Mouse (Mus musculus) embryonic facial prominence, embryonic 11.5 days (tissue): ENCODE data around the gene Ptch1. TPM values are rescaled to one million over a fixed set of nuclear protein-coding genes. Genes with fewer than 3 reads are reported as not detected.

Source experiments
- ATAC-seq: fragments of 200-750 bp; cut with Nextera tagmentation; replicated peaks from 2 replicates; pipeline ENCODE4 v1.8.0; 2017; ENCODE audit warnings: low read depth; ENCODE audit not compliant: insufficient number of reproducible peaks, low FRiP score, low TSS enrichment
- DNase-seq: peaks from one replicate; pipeline ENCODE4 v3.0.0-alpha.2; 2015; ENCODE audit warnings: low spot score
- H3K27ac ChIP-seq: fragments of 300-500 bp; sonication (generic); replicated peaks from 2 replicates; pipeline ENCODE4 v1.5.1; 2014; ENCODE audit warnings: mild to moderate bottlenecking, low read depth, low read length, control low read depth
- H3K27me3 ChIP-seq: fragments of 300-500 bp; sonication (generic); 2 replicates; pipeline ENCODE4 v1.6.1; 2014; ENCODE audit warnings: mild to moderate bottlenecking, low read length, moderate library complexity, mixed read lengths; ENCODE audit not compliant: control insufficient read depth, insufficient read depth
- H3K36me3 ChIP-seq: fragments of 300-500 bp; sonication (generic); replicated peaks from 2 replicates; pipeline ENCODE4 v1.6.1; 2014; ENCODE audit warnings: low read depth, mild to moderate bottlenecking, low read length, moderate library complexity, mixed read lengths; ENCODE audit not compliant: control insufficient read depth, insufficient read depth
- H3K4me1 ChIP-seq: fragments of 300-500 bp; sonication (generic); 2 replicates; pipeline ENCODE4 v1.6.1; 2014; ENCODE audit warnings: low read length, mixed read lengths; ENCODE audit not compliant: control insufficient read depth, insufficient read depth
- H3K4me2 ChIP-seq: fragments of 300-500 bp; sonication (generic); 2 replicates; pipeline ENCODE4 v1.6.1; 2014; ENCODE audit warnings: low read depth, mild to moderate bottlenecking, control low read depth, low read length, moderate library complexity
- H3K4me3 ChIP-seq: fragments of 300-500 bp; sonication (generic); 2 replicates; pipeline ENCODE4 v1.5.1; 2014; ENCODE audit warnings: low read depth, low read length, control low read depth
- H3K9ac ChIP-seq: fragments of 300-500 bp; sonication (generic); replicated peaks from 2 replicates; pipeline ENCODE4 v1.6.1; 2014; ENCODE audit warnings: mild to moderate bottlenecking, control low read depth, low read length
- H3K9me3 ChIP-seq: fragments of 300-500 bp; sonication (generic); replicated peaks from 2 replicates; pipeline ENCODE4 v1.6.1; 2016; ENCODE audit warnings: mild to moderate bottlenecking, low read length, inconsistent platforms, mixed read lengths; ENCODE audit not compliant: control insufficient read depth
- WGBS: fragments of 180-500 bp; shearing (Covaris S2); extraction: QIAGEN DNeasy Blood & Tissue Kit; methylation state at CpG from one replicate; pipeline ENCODE4 v1.1.7; 2014; 5-methylcytosine and 5-hydroxymethylcytosine counted together
- polyA plus RNA-seq: library from polyadenylated mRNA; unstranded; fragments of >200 nt; fragmentation: Nextera tagmentation; extraction: Ambion mirVana; gene quantifications from 2 replicates; pipeline ENCODE4 v1.2.1, GENCODE M21; 2014

The Ptch1 gene
- polyA plus RNA-seq, 1 experiment from 2014 or later = 24.9 TPM

- Histone ChIP-seq H3K4me3 (no peak overlapping the region), H3K27me3 (no peaks in the 10 kb centered on the region), H3K4me1 (peaks cover 8% of the 10 kb centered on the region; the same call in 1 of the 2 replicates), H3K9ac (no peak overlapping the region), H3K27ac (no peak overlapping the region), H3K9me3 (no peaks in the 10 kb centered on the region), H3K36me3 (no peaks in the 10 kb centered on the region), H3K4me2 (no peak overlapping the region)
- ATAC-seq (no peak), DNase-seq (no peak)
- WGBS = 61% methylated on average over 10 of the region's 10 CpGs
Observed at GRCm38 (mm10) chr13:63551552-63552290, 21.7 kb downstream of the Ptch1 start.

DNA sequence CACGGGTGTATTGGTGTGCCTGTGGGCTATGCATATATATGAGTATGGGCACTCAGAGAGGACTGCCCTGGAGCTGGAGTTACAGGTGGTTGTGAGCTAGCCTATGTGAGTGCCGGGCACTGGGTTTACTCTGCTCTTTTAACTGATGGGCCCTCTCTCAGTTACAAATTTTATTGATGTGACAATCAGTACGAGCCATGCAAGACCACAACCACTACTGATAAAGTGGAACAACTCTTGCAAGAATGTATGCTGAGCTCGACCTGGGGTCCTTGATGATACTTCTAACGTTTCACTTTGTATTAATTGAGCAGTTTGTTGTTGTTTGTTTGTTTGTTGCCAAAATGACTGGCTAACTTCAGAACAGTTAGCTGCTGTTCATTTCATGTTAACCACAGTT is 23.0 kb downstream of the Ptch1 start:
- Histone ChIP-seq H3K9ac (no peak overlapping the region), H3K4me3 (no peak overlapping the region), H3K36me3 (no peaks in the 10 kb centered on the region), H3K27me3 (no peaks in the 10 kb centered on the region), H3K9me3 (no peaks in the 10 kb centered on the region), H3K4me2 (no peak overlapping the region), H3K27ac (no peak overlapping the region), H3K4me1 (peaks cover 8% of the 10 kb centered on the region; the same call in 1 of the 2 replicates)
- ATAC-seq (no peak), DNase-seq (no peak)
- WGBS = 86% methylated on average over 5 of the region's 5 CpGs

GRCm38 (mm10) chr13:63549210-63549609 is 24.2 kb downstream of the Ptch1 start:
- Histone ChIP-seq H3K4me3 (no peak overlapping the region), H3K36me3 (no peaks in the 10 kb centered on the region), H3K27me3 (no peaks in the 10 kb centered on the region), H3K4me2 (no peak overlapping the region), H3K9me3 (no peaks in the 10 kb centered on the region), H3K9ac (no peak overlapping the region), H3K4me1 (peaks cover 8% of the 10 kb centered on the region; the same call in 1 of the 2 replicates), H3K27ac (no peak overlapping the region)
- ATAC-seq (no peak), DNase-seq (no peak)
- WGBS = 67% methylated on average over 5 of the region's 5 CpGs

DNA sequence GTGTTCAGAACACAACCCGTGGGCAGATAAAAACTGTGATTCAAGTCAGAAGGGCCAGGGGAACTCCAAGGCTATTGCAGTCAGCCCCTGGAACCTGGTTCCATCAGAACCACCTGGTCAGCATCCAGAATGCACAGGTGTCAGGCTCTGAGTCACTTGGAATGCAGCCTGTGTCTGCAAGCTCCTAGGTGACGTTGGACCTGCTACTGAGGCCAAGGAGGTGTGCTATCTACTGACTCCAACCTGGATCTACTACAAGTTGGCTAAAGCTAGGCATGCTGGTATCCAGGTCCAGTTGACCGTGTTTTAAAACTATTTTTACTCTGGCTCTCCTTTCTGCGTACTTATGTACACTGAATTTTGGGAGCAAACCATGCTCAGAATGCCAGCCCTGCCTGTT is 24.8 kb downstream of the Ptch1 start:
- DNase-seq = no peak
- no peak for ATAC-seq
- H3K9ac ChIP-seq = no peak overlapping the region
- peaks cover 8% of the 10 kb centered on the region; the same call in 1 of the 2 replicates for H3K4me1 ChIP-seq
- no peak overlapping the region for H3K4me2 ChIP-seq
- H3K36me3 ChIP-seq = no peaks in the 10 kb centered on the region
- 85% methylated on average over 4 of the region's 4 CpGs for WGBS
- no peaks in the 10 kb centered on the region for H3K9me3 ChIP-seq
- H3K27me3 ChIP-seq = no peaks in the 10 kb centered on the region
- H3K4me3 ChIP-seq = no peak overlapping the region
- H3K27ac ChIP-seq = no peak overlapping the region

GRCm38 (mm10) chr13:63545291-63545690 is 28.1 kb downstream of the Ptch1 start:
- Histone ChIP-seq H3K4me3 (no peak overlapping the region), H3K9me3 (no peaks in the 10 kb centered on the region), H3K4me2 (no peak overlapping the region), H3K27ac (no peak overlapping the region), H3K4me1 (no peaks in the 10 kb centered on the region), H3K9ac (no peak overlapping the region), H3K36me3 (peaks cover 4% of the 10 kb centered on the region), H3K27me3 (no peaks in the 10 kb centered on the region)
- WGBS = 83% methylated on average over 7 of the region's 7 CpGs
- ATAC-seq = no peak
- DNase-seq = no peak

GRCm38 (mm10) chr13:63544967-63545253 is 28.5 kb downstream of the Ptch1 start:
- H3K9ac ChIP-seq = no peak overlapping the region
- no peaks in the 10 kb centered on the region for H3K27me3 ChIP-seq
- no peak overlapping the region for H3K4me3 ChIP-seq
- DNase-seq (no peak), ATAC-seq (no peak)
- no peak overlapping the region for H3K4me2 ChIP-seq
- H3K4me1 ChIP-seq = no peaks in the 10 kb centered on the region
- 57% methylated on average over 5 of the region's 5 CpGs for WGBS
- peaks cover 4% of the 10 kb centered on the region for H3K36me3 ChIP-seq
- no peaks in the 10 kb centered on the region for H3K9me3 ChIP-seq
- H3K27ac ChIP-seq = no peak overlapping the region

- peaks cover 6% of the 10 kb centered on the region for H3K36me3 ChIP-seq
- no peaks in the 10 kb centered on the region for H3K4me1 ChIP-seq
- DNase-seq (no peak), ATAC-seq (no peak)
- no peaks in the 10 kb centered on the region for H3K9me3 ChIP-seq
- no peak overlapping the region for H3K4me3 ChIP-seq
- H3K27me3 ChIP-seq = no peaks in the 10 kb centered on the region
- WGBS = 70% methylated on average over 13 of the region's 13 CpGs
- no peak overlapping the region for H3K4me2 ChIP-seq
- no peak overlapping the region for H3K9ac ChIP-seq
- no peak overlapping the region for H3K27ac ChIP-seq
Observed at GRCm38 (mm10) chr13:63544119-63544966, 29.1 kb downstream of the Ptch1 start.

DNA sequence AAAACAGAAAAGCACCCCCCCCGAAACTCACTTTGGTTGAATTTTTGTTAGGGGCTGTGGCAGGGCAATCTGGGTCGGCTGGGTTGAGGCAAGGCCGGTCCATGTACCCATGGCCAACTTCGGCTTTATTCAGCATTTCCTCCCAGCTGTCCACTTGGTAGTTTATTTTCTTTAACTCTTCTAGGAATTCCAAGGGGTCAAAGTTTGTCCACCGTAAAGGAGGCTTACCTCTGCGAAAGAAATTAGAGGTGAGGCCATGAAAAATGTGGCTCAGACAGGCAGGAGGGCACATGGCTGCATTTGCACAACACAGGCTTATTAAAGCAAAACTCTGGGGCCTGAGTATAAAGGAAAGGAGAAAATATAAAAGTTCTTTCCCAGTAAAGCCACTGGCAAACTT is 29.9 kb downstream of the Ptch1 start:
- Histone ChIP-seq H3K9ac (no peak overlapping the region), H3K4me3 (no peak overlapping the region), H3K27me3 (no peaks in the 10 kb centered on the region), H3K4me1 (no peaks in the 10 kb centered on the region), H3K4me2 (no peak overlapping the region), H3K36me3 (peaks cover 15% of the 10 kb centered on the region), H3K27ac (no peak overlapping the region), H3K9me3 (no peaks in the 10 kb centered on the region)
- no peak for ATAC-seq
- 43% methylated on average over 6 of the region's 6 CpGs for WGBS
- DNase-seq = no peak
